ENCODE assay signal across 22 mouse cellular contexts in genomic region chr5:81285643-81286042, GRCm38 (mm10).
DNase-seq lines count a peak whose midpoint lies in the region; ATAC-seq lines count a peak whose summit lies in the region.
"Had no signal": no experiment of that assay in that cellular context is flagged by ENCODE, and none has a peak within 500 bp of the region (broad histone marks: within the 10 kb centered on the region; RNA-seq: fewer than 3 reads in every experiment).

No protein-coding gene starts in this region.

- DNase-seq in hindbrain, embryonic 14.5 days (ENCODE audit: low spot score): no peak
- no peak for DNase-seq in neural tube, embryonic 11.5 days (ENCODE audit: low spot score)
- no peak for DNase-seq in right cerebral cortex, postnatal 25 days
- DNase-seq: adrenal gland, adult 8-10 months; adrenal gland, postnatal 36 days; B cell, adult 2 months; cerebellum, adult 11-12 months; cerebellum, adult 9-10 months; cerebellum, postnatal 25 days; gastrocnemius, postnatal 10 days; heart, adult 18-20 months; heart, postnatal 14 days had no signal

- H3K9me3 ChIP-seq in hindbrain, embryonic 12.5 days (replicated peaks): no peaks in the 10 kb centered on the region
- H3K9me3 ChIP-seq in hindbrain, embryonic 14.5 days (ENCODE audit: control insufficient read depth, low read length): no peaks in the 10 kb centered on the region
- no peaks in the 10 kb centered on the region for H3K9me3 ChIP-seq in neural tube, embryonic 11.5 days (ENCODE audit: control insufficient read depth, low read length)
- H3K9me3 ChIP-seq in neural tube, embryonic 15.5 days (replicated peaks): no peaks in the 10 kb centered on the region
- H3K9me3 ChIP-seq in midbrain, embryonic 13.5 days: no peaks in the 10 kb centered on the region
- H3K9me3 ChIP-seq in neural tube, embryonic 14.5 days (ENCODE audit: control insufficient read depth, low read length): no peaks in the 10 kb centered on the region
- H3K9me3 ChIP-seq: embryonic facial prominence, embryonic 12.5 days; forebrain, embryonic 15.5 days; G1E; heart, embryonic 15.5 days had no signal

- no peak overlapping the region for H3K27ac ChIP-seq in hindbrain, embryonic 12.5 days
- H3K27ac ChIP-seq in hindbrain, embryonic 14.5 days: no peak overlapping the region
- H3K27ac ChIP-seq in neural tube, embryonic 11.5 days (ENCODE audit: low read depth, low read length): no peak overlapping the region
- no peak overlapping the region for H3K27ac ChIP-seq in neural tube, embryonic 15.5 days (replicated peaks)
- H3K27ac ChIP-seq in midbrain, embryonic 13.5 days: no peak overlapping the region
- no peak overlapping the region for H3K27ac ChIP-seq in neural tube, embryonic 14.5 days (ENCODE audit: low read depth, low read length)
- H3K27ac ChIP-seq: embryonic facial prominence, embryonic 12.5 days; forebrain, embryonic 15.5 days; heart, embryonic 15.5 days had no signal

- 43% methylated on average over 1 of the region's 1 CpGs for WGBS in hindbrain, embryonic 12.5 days
- 20% methylated on average over 1 of the region's 1 CpGs for WGBS in hindbrain, embryonic 14.5 days
- 53% methylated on average over 1 of the region's 1 CpGs for WGBS in neural tube, embryonic 11.5 days
- WGBS in neural tube, embryonic 15.5 days: 7% methylated on average over 1 of the region's 1 CpGs
- 24% methylated on average over 1 of the region's 1 CpGs for WGBS in midbrain, embryonic 13.5 days
- 17% methylated on average over 1 of the region's 1 CpGs for WGBS in neural tube, embryonic 14.5 days

- no peak overlapping the region for H3K4me3 ChIP-seq in hindbrain, embryonic 12.5 days
- no peak overlapping the region for H3K4me3 ChIP-seq in hindbrain, embryonic 14.5 days (replicated peaks; ENCODE audit: low read length)
- no peak overlapping the region for H3K4me3 ChIP-seq in neural tube, embryonic 11.5 days (ENCODE audit: low read depth, low read length)
- H3K4me3 ChIP-seq in neural tube, embryonic 15.5 days (replicated peaks): no peak overlapping the region
- no peak overlapping the region for H3K4me3 ChIP-seq in midbrain, embryonic 13.5 days (replicated peaks)
- no peak overlapping the region for H3K4me3 ChIP-seq in neural tube, embryonic 14.5 days (ENCODE audit: low read depth, low read length)
- H3K4me3 ChIP-seq: embryonic facial prominence, embryonic 12.5 days; forebrain, embryonic 15.5 days; heart, embryonic 15.5 days had no signal

- no peaks in the 10 kb centered on the region for H3K36me3 ChIP-seq in hindbrain, embryonic 12.5 days
- no peaks in the 10 kb centered on the region for H3K36me3 ChIP-seq in hindbrain, embryonic 14.5 days (replicated peaks; ENCODE audit: control insufficient read depth, insufficient read depth)
- H3K36me3 ChIP-seq in neural tube, embryonic 11.5 days (ENCODE audit: control insufficient read depth, insufficient read depth, low read length): no peaks in the 10 kb centered on the region
- no peaks in the 10 kb centered on the region for H3K36me3 ChIP-seq in neural tube, embryonic 15.5 days
- no peaks in the 10 kb centered on the region for H3K36me3 ChIP-seq in midbrain, embryonic 13.5 days
- no peaks in the 10 kb centered on the region for H3K36me3 ChIP-seq in neural tube, embryonic 14.5 days (ENCODE audit: control insufficient read depth, insufficient read depth, low read length)
- H3K36me3 ChIP-seq: embryonic facial prominence, embryonic 12.5 days; forebrain, embryonic 15.5 days; G1E; heart, embryonic 15.5 days had no signal

- H3K9ac ChIP-seq in hindbrain, embryonic 12.5 days: no peak overlapping the region
- H3K9ac ChIP-seq in hindbrain, embryonic 14.5 days: no peak overlapping the region
- no peak overlapping the region for H3K9ac ChIP-seq in neural tube, embryonic 11.5 days (ENCODE audit: low read length)
- H3K9ac ChIP-seq in neural tube, embryonic 15.5 days (replicated peaks): no peak overlapping the region
- no peak overlapping the region for H3K9ac ChIP-seq in midbrain, embryonic 13.5 days (replicated peaks)
- H3K9ac ChIP-seq in neural tube, embryonic 14.5 days (replicated peaks; ENCODE audit: low read depth, low read length): no peak overlapping the region
- H3K9ac ChIP-seq: embryonic facial prominence, embryonic 12.5 days; forebrain, embryonic 15.5 days; heart, embryonic 15.5 days had no signal

- H3K4me1 ChIP-seq in hindbrain, embryonic 12.5 days: no peaks in the 10 kb centered on the region
- H3K4me1 ChIP-seq in hindbrain, embryonic 14.5 days (replicated peaks; ENCODE audit: control insufficient read depth, insufficient read depth, low read length): peaks cover 4% of the 10 kb centered on the region; the same call in 1 of the 2 replicates
- no peaks in the 10 kb centered on the region for H3K4me1 ChIP-seq in neural tube, embryonic 11.5 days (ENCODE audit: control insufficient read depth, insufficient read depth, low read length)
- H3K4me1 ChIP-seq in neural tube, embryonic 15.5 days: no peaks in the 10 kb centered on the region
- peaks cover 3% of the 10 kb centered on the region; the same call in 1 of the 2 replicates for H3K4me1 ChIP-seq in midbrain, embryonic 13.5 days (replicated peaks)
- H3K4me1 ChIP-seq in neural tube, embryonic 14.5 days (ENCODE audit: control insufficient read depth, insufficient read depth, low read length): no peaks in the 10 kb centered on the region
- H3K4me1 ChIP-seq: forebrain, embryonic 15.5 days; heart, embryonic 15.5 days had no signal

- H3K4me2 ChIP-seq in hindbrain, embryonic 12.5 days (replicated peaks): no peak overlapping the region
- H3K4me2 ChIP-seq in hindbrain, embryonic 14.5 days (replicated peaks): no peak overlapping the region
- H3K4me2 ChIP-seq in neural tube, embryonic 11.5 days (ENCODE audit: low read depth): no peak overlapping the region
- H3K4me2 ChIP-seq in neural tube, embryonic 15.5 days: no peak overlapping the region
- no peak overlapping the region for H3K4me2 ChIP-seq in midbrain, embryonic 13.5 days (replicated peaks)
- H3K4me2 ChIP-seq in neural tube, embryonic 14.5 days (ENCODE audit: low read depth, low read length): no peak overlapping the region
- H3K4me2 ChIP-seq: embryonic facial prominence, embryonic 12.5 days; forebrain, embryonic 15.5 days; heart, embryonic 11.5 days; heart, embryonic 15.5 days had no signal

- ATAC-seq in hindbrain, embryonic 12.5 days (ENCODE audit: low FRiP score): peak; percentile 64; the same call in 1 of the 2 replicates
- ATAC-seq in hindbrain, embryonic 14.5 days (ENCODE audit: low FRiP score): no peak
- 0 out of 2 replicates have a peak, but pooled peaks have one; percentile 69 for ATAC-seq in neural tube, embryonic 11.5 days (ENCODE audit: insufficient read depth, low FRiP score, low TSS enrichment)
- no peak for ATAC-seq in neural tube, embryonic 15.5 days (ENCODE audit: low FRiP score)
- peak; percentile 72 for ATAC-seq in midbrain, embryonic 13.5 days
- peak; percentile 58; the same call in 1 of the 2 replicates for ATAC-seq in neural tube, embryonic 14.5 days (ENCODE audit: low read depth)
- ATAC-seq: CD4-positive, CD25-positive, alpha-beta regulatory T cell, adult 4 months; forebrain, embryonic 15.5 days had no signal

- no peaks in the 10 kb centered on the region for H3K27me3 ChIP-seq in hindbrain, embryonic 12.5 days
- no peaks in the 10 kb centered on the region for H3K27me3 ChIP-seq in hindbrain, embryonic 14.5 days (ENCODE audit: control insufficient read depth, insufficient read depth, low read length)
- H3K27me3 ChIP-seq in neural tube, embryonic 11.5 days (ENCODE audit: control insufficient read depth, insufficient read depth, low read length): no peaks in the 10 kb centered on the region
- no peaks in the 10 kb centered on the region for H3K27me3 ChIP-seq in neural tube, embryonic 15.5 days (replicated peaks)
- no peaks in the 10 kb centered on the region for H3K27me3 ChIP-seq in midbrain, embryonic 13.5 days
- no peaks in the 10 kb centered on the region for H3K27me3 ChIP-seq in neural tube, embryonic 14.5 days (ENCODE audit: control insufficient read depth, insufficient read depth, low read length)
- H3K27me3 ChIP-seq: embryonic facial prominence, embryonic 12.5 days; forebrain, embryonic 15.5 days; heart, embryonic 15.5 days had no signal

Comparison
In these comparisons a context has a peak if more than half of its experiments do, and no peak if none do; other contexts are left out.
1. ATAC-seq: peak in hindbrain, embryonic 12.5 days (single experiment), neural tube, embryonic 11.5 days (single experiment), midbrain, embryonic 13.5 days (single experiment) and neural tube, embryonic 14.5 days (single experiment); none in hindbrain, embryonic 14.5 days (single experiment) and neural tube, embryonic 15.5 days (single experiment).